Mouse (Mus musculus) hematopoietic stem cell, adult 5-6 weeks (primary cell): Measurements from ENCODE around the gene App. TPM values are rescaled to one million over a fixed set of nuclear protein-coding genes. Genes with fewer than 3 reads are reported as not detected.

Experiments used
- ATAC-seq, 2 experiments: fragments of 125-278 bp in 1 of 2; replicated peaks in 1 of 2; 2 replicates each; pipeline ENCODE4 v1.8.0; 2016 to 2017; ENCODE audit warnings: inconsistent platforms in 2 of 2, mild to moderate bottlenecking in 2 of 2, moderate number of reproducible peaks in 2 of 2, low read depth in 1 of 2, moderate TSS enrichment in 1 of 2; ENCODE audit not compliant: low FRiP score in 2 of 2, poor library complexity in 2 of 2, severe bottlenecking in 2 of 2, insufficient read depth in 1 of 2, low TSS enrichment in 1 of 2
- total RNA-seq: library from RNA; stranded (forward); fragments of 172-1452, 232-1000 nt; gene quantifications from 2 replicates; pipeline ENCODE4 v1.2.3, GENCODE M21; 2017

Gene App
- total RNA-seq, result 34.1 and 53.7 TPM in 2 replicates

DNA sequence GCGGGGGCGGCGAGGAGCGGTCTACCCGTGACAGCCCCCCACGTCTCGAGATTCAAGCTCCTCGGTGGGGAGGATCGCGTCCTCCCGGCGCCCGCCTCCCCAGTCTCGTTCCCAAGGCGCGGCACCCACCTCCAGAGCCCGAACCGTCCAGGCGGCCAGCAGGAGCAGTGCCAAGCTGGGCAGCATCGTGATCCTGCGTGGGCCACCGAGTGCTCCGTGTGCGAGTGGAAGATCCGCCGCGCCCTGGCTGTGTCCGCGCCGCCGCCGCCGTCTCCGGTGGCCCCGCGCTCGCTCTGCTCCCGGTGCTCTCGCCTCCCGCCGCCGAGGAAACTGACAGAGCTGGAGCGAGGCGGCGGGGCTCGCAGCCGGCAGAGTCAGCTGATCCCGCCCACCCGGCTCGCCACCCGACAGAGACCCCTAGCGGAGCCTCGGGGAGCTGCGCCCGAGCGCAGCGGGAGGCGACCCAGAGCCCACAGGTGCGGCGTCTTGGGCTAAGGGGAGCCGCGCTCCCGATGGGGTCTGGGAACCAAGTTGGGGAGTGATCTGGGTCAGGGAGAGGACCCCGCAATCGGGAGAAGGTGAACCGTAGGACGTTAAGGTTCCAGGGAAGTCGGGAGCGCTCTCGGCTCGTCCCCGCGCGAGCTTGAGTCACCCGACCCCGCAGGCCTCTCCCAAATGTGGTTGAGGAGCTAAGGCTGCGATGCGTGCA is at the start of gene App:
App (minus strand) TSS at position 394 of the 709 bp plus-strand sequence.
- peak; percentile 80 to 84 for ATAC-seq

DNA sequence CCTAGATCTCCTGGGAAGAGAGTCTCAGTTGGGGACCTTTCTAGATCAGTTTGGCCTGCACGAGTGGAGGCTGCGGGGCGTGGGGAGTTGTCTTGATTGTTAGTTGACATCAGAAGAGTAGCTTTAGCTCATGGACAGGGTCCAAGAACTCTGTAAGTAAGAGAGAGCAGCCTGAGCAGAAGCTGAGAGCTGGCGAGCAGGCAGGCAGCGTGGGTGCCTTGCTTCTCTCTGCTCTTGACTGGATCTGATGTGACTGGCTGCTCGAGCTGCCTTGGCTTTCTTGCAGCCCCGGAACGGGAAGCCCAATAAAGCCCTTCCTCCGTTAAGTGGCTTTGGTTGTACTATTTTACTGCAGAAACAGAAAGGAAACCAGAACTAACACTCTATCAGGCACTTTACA is 42.3 kb upstream of the App start:
- ATAC-seq, result no peak

DNA sequence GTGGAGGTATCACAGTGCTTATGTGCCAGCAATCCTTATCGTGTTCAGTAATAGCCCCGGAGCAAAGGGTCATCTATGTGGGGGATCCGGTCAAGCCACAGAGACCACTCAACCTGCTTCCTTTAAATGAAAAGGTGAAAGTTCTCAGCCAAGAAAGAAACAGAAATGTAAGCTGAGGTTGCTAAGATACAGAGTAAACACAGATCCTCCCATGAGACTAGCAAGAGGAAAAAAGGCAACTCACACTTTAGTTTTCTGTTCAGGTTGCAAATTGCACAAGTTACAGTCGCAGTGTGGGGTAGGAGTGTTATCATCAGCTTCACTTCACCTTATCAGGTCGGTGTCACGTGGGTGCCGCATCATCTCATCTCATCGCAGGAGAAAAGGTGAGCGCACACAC is 41.6 kb upstream of the App start:
- no peak for ATAC-seq

DNA sequence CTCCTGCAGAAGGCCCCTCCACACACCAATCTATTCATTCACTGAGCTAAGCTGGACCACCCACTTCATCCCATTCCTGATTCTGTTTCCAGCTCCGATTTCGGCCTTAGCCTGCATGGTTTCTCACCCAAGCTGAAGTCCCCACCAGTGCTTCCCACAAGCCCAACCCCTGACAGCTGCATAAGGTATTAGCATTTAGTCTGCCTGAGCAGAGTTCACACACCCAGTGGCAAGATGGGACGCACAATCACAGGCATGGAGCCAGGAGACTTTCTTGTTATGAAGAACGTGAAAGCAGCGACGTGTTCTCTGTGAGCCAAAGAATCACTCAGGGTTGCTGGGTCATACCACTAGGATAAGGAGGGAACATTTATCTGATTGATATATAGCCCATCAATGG is 22.1 kb upstream of the App start:
- ATAC-seq, result no peak

DNA sequence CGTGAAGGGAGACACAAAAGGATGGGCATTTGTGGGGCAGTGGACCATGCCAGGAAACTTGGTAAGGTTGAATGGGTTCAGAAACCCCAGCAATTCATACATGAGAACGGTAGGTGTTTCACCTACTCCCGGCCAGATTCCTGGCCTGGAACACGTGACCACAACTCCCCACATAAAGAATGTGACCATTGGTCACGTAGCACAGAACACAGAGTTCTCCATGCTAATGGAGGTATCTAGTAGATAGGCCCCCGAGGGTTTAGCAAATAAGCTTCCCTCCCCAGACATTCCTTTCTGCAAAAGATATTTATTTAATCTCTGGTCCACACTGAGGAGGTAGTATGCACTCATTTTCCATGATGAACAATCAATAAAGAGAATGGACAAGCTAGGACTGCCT is 21.6 kb upstream of the App start:
- no peak for ATAC-seq

DNA sequence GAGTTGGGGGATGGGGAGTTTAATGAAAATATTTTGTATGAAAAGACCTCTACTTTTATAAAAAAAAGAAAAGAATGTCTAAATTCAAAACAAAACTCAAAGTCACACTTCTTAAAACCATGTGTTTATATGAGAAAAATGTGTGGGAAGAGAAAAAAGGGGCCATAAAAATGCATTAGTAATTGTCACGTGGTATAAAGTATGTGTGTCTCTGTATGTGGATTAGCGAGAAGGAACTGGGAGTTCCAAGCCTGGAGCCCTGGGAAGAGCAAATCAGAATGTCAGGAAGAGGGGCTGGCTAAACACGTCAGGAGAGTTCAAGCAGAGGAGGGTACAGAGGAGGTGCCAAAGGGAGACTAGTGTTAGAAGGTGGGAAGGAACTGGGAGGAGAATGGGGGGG is 7.9 kb upstream of the App start:
- ATAC-seq, result no peak

DNA sequence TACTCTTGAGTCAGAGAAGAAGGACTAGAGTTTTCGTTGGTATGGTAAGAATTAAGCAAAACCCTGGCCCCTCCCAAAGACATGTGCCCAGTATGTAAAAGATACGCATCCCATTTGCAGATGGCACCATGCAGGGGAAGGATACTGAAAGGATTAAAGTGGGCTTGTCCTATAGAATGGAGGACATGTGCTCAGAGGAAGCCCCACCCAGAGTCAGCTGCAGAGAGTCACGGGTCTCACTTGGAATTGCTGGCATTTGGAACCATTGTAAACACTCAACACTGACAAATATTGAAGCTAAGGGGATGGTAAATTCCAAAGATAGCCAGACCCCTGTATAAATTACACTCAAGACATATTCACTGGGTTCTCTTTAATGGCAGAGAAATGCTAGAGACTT is 7.1 kb upstream of the App start:
- ATAC-seq, result no peak

DNA sequence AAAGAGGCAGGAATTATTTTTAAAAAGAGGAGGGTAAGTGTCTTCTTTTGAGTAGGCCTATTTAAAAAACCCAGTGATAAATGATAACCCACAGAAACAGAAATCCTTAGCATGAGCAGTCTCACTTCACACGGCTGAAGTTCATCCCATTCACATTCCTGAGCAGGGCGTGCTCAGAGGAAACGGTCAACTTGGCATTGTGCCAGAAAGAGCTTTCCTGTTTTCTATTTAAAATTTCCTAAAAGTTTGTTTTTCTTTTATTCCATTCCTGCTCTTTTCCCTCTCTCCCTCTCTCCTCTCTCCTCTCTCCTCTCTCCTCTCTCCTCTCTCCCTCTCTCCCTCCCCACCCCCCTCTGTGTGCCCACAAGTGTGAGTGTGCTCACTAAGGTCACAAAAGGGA is 3.1 kb upstream of the App start:
- ATAC-seq, result no peak

DNA sequence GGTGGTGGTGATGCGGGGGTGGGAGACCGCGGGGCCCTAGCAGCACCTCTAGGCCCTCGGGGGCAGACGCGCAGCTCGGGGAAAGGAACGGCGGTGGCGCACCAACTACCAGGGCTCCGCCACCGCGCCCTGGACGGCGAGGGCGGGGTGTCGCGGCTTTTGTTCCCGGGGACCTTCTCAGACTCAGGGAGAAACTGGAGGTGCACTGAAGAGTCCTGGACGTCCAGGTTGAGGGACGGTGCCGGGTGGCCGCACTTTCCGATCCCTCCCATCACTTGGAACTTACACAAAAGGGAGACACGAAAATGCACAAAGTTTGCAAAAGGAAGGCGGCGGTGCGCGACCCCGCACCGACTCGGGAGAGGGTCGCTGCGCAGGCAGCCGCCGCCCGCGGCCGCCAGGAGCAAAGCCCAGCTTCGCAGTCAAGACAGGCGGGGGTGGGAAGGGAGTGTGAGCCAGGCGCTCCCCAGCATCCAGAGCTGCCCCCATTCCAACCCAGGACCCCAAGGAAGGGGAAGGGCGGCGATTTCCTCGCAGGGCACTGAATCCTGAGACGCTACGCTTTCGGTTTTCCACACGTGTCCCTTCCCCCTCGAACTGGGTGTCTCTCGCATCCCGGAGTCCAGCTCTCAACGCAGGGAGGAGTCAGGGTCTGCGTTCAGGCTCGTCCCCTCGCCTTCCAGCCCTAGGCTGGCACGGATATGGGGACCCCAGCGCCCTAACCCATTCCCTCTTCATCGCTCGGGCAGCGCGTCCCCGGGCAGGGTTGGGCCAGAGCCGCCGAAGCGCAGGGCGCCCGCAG is 794 bp downstream of the App start:
- ATAC-seq, result peak; percentile 40 to 51

DNA sequence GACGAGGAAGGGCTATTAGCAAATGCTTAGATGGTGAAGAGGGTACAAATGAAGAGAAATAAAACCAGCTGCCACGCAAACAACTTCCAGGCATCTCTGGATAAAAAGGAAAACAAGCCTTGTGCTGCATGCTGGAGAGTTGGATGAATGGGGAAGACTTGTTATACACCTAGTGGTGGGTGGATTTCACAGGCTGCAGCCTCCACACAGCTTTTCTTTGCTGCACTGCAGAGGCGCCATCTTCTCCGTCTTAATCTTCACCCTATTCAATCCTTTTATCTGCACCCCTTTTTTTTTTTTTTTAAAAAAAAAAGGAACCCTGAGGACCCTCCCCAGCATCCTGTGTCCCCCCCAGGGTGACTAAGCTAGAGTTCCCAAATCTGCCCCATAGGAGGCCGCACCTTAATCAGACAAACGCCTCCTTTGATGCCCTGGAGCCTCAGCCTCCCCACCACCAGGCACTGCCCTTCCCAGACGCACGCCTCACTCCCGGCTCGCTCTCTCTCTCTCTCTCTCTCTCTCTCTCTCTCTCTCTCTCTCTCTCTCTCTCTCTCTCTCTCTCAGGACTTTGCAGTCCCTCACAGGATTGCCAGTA is 1.5 kb downstream of the App start:
- peak; percentile 44 to 61 for ATAC-seq

DNA sequence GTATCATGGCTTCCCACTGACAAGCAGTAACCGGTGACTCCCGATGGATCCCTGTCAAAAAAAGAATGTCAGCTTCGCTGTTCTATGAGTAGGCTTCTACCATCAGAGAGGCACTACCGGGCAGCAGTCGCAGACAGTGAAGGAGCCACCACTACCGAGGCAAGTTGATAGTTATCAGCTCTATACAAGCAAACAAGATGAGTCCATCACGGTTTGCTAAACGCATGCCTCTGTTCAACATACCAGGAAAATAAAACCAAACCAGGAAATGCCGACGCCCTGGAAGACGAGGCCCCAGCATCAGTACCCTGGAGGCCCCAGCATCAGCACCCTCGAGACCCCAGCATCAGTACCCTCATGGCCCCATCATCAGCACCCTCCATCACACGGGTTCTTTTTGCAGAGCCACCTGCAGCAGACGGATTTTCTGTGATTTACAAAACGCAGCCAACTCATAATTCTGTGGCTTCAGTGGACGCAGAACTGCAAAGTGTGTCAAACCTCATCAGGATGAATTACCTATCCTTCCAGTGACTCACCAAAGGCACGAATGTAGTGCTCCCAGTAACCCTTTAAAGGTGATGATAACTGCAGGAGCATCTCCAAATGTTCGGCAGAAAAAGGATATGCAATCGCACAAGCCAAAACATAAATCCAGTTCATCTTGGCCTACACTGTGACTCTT is 2.6 kb downstream of the App start:
- no peak for ATAC-seq

DNA sequence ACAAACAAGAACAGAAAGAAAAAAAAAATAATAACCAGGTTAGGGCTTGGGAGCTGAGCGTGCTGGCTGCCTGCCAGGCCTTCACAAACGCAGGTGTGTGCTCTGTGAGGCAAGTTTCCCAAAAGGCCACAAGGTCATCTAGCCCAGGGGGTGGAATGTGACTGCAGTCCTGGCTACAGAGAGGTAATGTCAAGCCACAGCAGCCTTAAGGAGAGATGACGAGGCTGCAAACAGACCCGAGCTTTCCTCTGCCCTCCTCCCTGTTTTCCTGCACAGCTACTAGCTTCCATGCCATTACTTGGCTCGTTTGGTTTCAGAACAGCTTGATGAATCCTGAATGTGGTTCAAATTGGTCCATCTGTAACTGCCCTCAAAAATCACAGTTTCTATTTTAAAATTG is 4.7 kb downstream of the App start:
- no peak for ATAC-seq

DNA sequence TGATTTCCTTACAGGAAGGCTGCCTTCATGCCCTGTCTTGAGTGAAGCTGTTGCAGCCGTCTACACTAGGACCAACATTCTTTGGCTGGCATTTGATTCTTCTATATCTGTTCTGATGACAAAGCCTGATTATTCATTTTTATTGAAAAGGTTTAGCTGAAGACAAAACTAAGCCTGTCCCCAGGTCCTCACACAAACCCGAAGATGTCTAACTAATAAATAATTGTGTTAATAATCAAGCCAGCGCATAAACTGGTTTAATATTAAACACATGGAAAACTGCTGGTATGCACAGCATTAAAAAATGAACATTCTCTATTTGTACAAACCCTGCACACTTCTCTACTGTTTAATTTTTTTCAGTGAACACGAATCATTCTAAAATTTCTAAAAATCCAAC is 7.4 kb downstream of the App start:
- no peak for ATAC-seq

DNA sequence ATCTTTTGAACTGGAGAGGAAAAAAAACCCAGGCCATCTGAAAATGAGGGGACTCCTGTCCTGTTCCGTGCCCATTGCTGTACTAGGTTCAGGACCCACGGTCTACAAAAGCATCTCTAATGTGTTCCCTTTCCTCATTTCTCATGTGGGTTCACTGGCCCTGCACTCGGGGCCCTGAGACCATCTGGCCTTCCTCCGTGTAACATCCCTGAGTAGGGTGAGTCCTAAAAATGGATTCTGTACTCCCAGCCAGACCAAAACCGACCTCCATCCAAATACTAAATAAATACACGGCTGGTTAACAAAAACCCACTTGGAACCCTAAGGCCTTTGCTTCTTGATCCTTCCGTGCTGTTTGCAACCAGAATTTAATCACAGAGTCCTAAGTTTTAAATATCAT is 7.9 kb downstream of the App start:
- ATAC-seq, result no peak

DNA sequence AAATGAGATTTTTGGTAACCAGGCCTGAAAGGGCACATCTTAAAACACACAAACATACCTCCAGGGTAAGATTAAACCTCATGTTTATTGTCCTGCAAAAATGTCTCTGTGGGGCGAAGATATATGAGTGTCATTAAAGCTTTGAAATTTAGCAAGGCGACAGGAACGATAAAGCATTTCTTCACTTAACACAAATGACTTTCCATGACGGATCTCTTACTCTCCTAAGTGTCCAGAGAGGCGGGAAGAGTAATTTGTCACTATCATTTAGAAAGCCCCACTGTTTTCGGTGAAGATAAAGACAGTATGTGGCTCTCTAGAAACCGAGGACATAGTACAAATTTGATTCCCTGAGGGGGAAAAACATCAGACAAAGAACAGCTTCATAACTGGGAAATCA is 8.4 kb downstream of the App start:
- ATAC-seq, result no peak

DNA sequence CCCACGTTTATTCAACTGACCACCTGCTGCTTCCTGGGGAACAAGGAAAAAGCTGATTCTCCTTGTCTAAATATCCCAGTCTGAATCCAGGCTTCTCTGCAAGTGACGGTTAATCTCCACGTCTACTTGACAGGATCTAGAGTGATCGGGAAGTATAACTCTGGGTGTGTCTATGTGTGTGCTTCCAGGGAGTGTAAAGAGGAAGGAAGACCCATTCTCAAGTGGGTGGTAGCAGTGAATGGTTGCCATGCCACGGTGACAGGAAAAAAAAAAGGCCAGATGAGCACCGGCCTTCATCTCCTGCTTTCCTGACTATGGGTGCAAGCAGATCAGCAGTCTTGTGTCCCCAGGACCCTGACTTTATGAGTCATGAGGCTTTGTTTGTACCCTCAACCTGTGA is 10.8 kb downstream of the App start:
- ATAC-seq, result peak in 1 of 2 experiments; percentile 42; a peak in 1 of 4 replicates

DNA sequence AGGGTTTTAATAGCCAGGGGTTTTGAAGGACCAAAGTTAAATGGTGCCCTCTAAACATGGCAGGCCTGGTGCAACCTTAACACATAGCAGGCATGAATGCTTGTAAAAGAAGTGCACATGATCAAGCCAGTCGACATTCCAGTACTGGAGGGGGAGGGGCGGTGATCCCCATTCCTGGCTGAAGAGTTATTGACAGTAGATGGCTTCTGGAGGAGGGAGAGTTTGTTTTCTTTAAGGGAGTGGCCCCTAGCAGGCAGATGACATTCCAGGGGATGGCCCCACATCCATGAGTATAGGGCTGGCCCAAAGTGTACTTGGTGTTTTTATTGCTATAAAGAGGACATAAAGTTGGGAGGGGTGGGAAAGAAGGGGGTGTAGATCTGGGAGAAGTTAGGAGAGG is 13.4 kb downstream of the App start:
- no peak for ATAC-seq
